Mouse (Mus musculus) kidney, postnatal 10 days (tissue): ENCODE data around the gene Camk1g.

ENCODE experiments used
- DNase-seq: peaks from one replicate; pipeline ENCODE4 v3.0.0; 2021; ENCODE audit warnings: mixed read lengths

The Camk1g gene

GRCm38 (mm10) chr1:193370096-193370495, at the start of gene Camk1g:
TSS of gene Camk1g (minus strand) at chr1:193370298.
- peak; percentile 45 for DNase-seq

- peak; percentile 11 for DNase-seq
Observed at GRCm38 (mm10) chr1:193419168-193419567, 49.1 kb upstream of the Camk1g start.

GRCm38 (mm10) chr1:193418656-193419055, 48.6 kb upstream of the Camk1g start:
- DNase-seq, result no peak

DNA sequence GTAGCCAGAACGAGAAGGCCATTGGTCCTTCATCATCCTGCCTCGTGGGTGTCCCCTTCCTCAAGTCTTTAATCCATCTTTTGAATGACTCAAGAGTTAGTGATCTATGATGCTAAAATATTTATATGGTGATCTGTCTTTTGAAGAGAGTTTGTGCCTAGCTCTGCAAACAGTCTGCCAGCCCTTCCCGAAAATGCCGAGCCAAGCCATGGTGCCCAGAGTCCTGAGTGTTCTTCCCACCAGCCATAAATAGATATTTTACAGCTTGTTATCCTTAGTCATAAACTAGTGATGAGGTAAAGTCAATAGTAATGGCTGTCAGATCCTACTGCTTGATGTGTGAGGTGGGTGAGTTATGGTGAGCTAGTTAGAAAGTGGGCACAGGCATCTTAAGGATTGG, 44.0 kb upstream of the Camk1g start:
- no peak for DNase-seq

GRCm38 (mm10) chr1:193413368-193414000, 43.4 kb upstream of the Camk1g start:
- DNase-seq, result no peak

DNA sequence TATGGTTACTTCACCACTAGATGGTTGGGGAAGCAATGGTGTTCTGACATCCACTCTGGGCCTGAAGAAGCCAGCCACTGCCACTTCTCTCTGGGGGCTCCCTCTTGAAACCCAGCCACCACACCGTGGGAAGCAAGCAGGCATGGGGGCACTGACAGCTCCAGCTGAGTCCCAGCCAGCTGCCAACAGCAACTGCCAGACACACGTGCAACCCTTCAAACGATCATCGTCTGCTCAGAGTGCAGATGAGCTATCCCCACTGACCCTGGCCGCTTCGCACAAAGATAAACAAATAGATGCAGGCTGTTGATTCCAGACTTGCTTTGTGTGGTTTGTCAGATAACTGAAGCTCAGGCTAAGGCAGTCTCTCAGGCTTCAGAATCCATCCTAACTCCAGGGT, 37.4 kb upstream of the Camk1g start:
- no peak for DNase-seq

DNA sequence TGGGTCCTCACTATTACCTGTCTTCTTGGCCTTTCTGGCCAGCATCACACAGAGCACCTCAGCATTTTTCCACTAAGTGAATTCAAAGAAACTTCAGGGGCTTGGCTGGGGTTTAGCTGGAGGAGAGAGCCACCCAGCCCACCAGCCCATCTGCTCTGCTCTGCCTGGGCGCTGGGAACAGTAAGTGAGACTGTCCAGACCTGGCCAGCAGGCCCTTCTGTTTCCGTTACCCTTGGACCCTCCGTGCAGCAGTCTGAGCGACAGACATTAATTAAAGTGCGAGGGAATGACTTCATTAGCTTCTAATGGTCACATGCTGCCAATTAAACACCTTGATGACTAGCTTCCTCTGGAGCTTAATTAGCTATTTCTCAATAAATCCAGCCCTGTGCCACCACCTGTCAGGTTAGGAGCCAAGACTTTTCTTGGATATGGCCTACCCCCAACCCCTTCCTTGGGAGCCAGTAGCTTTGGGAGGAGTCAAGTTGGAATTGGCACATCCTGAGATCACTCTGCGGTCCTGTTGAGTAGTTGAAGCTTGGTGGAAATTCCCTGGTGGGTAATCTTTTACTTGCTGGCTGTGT, 36.1 kb upstream of the Camk1g start:
- no peak for DNase-seq

DNA sequence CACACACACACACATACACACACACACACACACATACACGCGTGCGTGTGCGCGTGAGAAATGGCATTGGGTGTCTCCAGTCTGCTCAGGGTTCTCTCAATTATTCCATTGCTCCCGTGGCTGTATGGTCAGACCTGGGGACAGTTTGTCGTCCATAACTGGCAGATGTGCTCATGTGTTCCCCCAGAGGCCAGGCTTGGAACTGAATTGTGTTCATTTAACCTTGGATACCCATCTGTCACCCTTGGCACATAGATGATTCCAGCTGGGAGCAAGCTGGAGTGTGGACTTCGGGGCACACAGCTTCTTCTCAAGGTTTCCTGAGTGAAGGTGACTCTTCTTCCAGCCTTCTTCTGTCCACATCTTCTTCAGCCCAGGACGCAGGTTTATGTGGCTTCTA, 31.6 kb upstream of the Camk1g start:
- no peak for DNase-seq

GRCm38 (mm10) chr1:193400348-193400747, 30.2 kb upstream of the Camk1g start:
- no peak for DNase-seq

DNA sequence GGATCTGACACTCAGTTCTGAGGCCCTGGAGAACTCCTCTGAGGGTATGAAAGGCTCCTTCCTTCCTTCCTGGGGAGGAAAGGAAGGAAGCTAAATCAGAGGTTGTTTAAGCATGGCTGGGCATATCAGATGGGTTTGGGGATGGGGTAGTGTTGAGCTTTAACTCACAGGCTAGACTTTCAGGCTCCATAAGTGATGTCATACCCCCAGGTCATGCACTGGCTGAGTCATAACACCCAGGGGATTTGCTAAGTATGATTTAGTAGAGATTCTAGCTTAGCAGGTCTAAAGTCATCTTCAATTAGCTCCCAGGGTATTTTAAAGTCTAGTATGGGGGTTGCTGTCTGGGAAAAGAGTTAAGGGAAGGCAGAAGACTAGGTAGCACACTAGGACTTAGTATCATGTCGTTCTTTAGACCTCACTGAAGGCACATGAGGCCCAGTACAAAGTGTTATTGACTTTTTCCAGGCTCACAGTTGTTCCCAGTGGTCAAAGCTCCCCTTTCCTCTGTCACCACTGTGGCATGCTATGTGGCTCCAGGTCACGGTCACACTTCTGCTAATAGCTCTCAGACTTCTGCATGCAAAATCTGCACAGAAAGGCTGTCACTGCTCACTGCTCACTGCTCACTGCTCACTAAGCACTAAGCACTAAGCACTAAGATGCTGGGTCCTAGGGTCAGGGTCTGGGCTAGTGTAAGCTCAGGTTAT, 28.8 kb upstream of the Camk1g start:
- no peak for DNase-seq

DNA sequence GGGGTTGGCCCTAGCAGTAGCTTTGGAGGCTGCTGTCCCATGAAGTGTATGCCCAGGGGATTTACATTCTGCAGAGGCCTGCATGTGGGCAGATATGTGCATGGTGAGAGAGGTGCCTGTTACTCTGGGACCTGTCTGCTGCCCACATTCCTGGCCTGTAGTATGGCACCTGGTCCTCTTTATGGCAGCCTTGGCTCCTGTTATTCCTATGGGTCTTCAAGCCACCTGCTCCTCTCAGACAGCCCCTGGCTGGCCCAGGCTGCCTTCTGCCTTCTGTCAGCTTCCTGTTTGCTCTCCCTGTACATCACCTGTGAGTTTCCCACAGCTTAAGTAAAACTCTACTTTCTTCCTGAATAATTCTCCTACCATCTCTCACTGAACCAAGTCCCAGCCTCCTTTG, 27.0 kb upstream of the Camk1g start:
- DNase-seq, result no peak

- DNase-seq, result no peak
Observed at GRCm38 (mm10) chr1:193392266-193392665, 22.2 kb upstream of the Camk1g start.

DNA sequence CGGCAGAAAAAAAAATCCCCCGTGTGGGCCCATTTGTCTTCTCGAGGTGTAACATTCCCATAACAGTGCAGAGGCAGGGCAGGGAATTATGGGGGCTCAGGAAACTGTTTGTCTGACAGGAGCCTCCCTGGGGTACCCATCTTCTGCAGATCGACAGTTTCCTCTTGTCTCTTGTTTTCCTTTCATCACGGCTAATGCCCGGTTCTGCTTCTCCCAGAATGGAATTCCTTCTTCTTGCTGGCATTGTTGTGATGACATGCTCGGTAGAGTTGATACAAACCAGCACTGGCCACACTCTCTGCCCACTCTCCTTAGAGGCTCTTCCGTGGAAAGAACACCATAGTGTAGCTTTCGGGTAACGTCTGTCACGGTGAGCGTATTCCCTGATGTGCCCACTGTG, 19.9 kb upstream of the Camk1g start:
- DNase-seq, result no peak

- DNase-seq, result no peak
Observed at GRCm38 (mm10) chr1:193389505-193389904, 19.4 kb upstream of the Camk1g start.

- DNase-seq, result no peak
Observed at GRCm38 (mm10) chr1:193387241-193387640, 17.1 kb upstream of the Camk1g start.

DNA sequence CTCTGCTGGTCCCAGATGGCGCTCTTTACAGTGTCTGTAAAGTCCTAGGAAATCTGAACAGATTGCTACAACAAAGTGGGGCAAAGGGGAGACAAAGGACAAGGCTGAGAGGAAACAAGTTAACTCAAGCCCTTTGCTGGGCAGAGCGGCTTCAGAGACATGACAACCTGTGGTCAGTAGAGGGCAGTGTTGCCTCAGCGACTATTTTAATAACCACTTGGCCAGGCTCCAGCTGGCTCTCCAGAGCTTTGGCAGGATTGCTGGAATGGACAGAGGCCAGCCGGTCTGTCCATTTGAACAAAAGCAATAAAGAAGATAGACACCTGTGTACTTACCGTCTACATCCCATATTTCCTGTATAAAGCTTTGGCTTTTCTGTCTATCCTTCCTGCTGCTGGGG, 16.0 kb upstream of the Camk1g start:
- peak; percentile 93 for DNase-seq

DNA sequence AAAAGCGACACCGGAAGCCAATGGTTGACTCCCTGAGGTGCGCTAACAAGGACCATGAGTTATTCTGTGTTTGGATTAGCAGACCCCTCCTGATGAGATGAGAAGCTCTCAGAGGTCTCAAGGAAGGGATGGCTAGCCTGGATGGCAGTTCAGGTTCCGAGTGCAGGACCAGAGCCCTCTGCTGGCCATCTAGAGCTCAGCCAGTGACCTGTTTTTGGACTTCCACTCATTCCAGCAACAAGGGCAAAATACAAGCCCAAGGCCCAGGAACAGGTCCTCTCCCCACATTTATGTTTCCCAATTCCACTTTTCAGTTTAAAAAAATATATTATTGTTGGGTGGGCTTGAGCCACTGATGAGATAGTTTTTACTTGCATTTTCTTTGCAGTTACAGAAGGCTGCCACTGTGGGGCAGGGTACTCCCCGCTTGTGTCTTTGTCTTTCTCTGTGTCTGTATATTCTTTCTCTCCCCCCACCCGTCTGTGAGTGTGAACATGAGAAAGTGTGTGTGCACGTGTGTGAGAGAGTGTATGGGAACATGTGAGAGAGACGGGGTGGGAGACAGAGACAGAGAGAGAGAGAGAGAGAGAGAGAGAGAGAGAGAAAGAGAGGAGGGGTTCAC, 12.9 kb upstream of the Camk1g start:
- DNase-seq, result peak; percentile 72

GRCm38 (mm10) chr1:193382435-193382834, 12.3 kb upstream of the Camk1g start:
- DNase-seq, result peak; percentile 61

DNA sequence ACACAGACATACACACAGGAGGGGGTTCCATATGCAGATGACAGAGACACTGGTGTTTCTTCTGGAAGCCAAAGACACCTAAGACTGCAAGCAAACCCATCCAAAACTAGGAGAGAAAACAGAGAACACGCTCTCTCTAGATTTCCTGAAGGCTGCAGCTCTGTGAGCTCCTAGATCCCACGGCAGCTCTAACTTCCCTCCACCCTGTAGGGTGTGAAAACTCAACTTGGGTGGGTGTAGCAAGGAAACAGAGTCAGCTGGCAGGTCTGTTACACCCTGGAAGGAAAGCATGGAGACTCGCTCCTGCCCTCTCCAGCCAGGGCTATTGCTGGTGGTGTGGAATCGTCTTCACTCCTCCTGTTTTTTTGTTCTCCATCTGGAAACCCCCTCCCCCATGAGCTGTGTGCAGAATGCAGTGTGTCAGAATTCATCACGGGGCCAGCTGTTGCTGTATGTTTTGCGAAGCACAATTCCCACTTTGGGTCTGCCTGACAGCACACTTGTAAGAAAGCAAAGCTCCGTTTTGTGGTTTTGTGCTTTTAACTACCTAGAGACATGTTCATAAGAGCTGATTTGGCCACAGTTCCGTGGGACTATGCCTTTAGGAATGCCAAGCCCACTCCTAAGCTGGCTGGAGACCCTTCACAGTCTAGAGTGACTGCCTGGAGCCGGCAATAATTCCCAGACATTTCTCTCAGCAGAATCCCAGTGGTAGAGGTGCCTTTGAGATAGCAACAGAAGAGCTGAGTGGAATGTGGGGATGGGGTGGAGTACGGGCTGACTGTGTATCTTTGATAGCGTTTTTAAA, 11.7 kb upstream of the Camk1g start:
- peak; percentile 31 for DNase-seq

- no peak for DNase-seq
Observed at GRCm38 (mm10) chr1:193380877-193381276, 10.8 kb upstream of the Camk1g start.

DNA sequence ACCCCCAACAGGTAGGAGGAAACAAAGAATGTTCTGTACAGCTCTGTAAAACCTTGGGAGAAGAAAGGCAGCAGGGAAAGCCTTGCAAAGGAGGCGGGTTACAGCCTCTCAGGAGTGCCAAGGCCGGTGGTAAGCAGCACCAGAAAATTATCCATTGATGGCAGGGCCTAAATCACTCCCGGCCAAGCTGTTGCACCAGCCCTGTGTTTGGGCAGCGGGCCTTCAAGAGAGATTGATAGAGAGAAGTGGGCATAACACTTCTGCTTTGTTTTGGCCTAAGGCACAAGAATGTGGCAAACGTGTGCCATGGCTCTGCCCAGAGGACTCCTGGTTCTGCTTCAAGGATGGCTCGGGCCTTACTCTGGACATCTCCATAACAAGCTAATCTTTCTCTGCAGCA, 9.5 kb upstream of the Camk1g start:
- DNase-seq, result no peak

GRCm38 (mm10) chr1:193376478-193377134, 6.5 kb upstream of the Camk1g start:
- peak; percentile 68 for DNase-seq
